Mouse (Mus musculus): Measurements from ENCODE around the gene 2610028H24Rik.

The 2610028H24Rik gene

GRCm38 (mm10) chr10:76489205-76489604 is 40.3 kb downstream of the 2610028H24Rik start:
- no peak for DNase-seq (ENCODE audit: low spot score in 2 of 2)

DNA sequence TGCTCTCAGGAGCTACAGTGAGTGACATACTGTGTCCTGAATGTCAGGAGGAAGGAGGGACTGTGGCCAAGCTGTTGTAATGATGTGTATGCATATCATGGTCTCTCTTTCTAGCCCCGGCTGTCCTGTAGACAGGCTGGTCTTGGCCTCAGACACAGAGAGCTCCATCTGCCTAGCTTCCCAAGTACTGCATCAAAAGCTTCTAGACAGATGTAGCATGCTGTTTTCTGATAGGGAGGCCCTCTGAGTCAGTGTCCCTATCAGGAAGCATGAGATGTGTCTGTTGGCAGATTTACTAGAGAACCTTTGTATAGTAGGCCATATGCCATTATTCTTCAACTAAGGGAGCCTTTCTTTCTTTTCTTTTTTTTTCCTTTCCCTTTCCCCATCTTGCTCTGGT is 44.6 kb downstream of the 2610028H24Rik start:
- no peak for DNase-seq (ENCODE audit: low spot score in 2 of 2)

DNA sequence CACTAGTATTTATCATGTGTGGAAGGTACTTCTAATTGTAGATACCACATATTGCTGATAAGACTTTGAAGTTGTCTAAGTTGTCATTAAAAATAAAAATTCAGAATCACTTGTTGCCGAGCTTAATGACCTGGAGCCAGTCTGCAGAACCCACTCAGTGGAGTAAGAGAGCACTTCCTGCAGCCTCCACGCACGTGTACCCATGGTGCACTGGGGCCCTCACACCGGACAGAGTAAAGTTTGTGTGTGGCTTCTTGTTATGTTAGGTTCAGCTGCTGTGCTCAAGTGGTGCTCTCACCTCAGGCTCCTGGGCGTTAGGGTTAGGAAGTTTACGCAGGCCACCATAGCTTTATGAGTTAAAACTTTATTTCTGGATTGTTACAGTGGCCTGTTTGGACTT is 46.6 kb downstream of the 2610028H24Rik start:
- DNase-seq (ENCODE audit: low spot score in 2 of 2) = no peak

DNA sequence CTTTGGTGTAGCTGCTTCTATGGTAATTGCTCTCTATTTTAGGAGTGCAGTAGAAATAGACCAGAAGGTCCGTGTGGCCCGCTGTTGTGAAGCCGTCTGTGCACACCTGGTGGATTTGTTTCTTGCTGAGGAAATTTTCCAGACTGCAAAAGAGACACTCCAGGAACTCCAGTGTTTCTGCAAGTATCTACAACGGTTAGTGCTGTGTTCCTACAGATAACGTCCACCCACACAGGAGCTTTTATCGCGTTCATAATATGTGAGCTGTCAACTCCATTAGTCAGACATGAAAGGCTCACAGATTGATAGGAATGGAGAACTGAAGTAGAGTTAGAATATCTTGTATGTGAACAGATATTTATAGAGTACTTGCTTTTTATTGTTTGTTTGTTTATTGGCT is 47.5 kb downstream of the 2610028H24Rik start:
- DNase-seq (ENCODE audit: low spot score in 2 of 2) = peak; percentile 14 to 19

DNA sequence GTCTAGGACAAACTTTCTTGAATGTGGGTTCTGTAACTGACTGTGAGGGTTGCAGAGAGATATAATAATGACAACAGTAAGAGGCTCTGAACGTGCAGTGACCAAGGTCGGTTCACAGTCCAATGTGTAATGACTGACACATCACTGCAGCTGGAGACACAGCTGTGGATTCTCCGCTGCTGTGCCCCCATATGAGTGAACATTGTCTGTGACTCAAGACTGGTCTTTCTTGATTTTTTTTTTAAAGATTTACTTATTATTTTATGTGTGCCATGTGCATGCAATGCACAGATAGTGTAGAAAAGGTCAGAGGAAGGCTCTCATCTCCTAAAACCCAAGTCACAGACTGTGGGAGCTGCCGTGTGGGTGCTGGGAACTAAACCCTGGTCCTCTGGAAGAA is 48.6 kb downstream of the 2610028H24Rik start:
- no peak for DNase-seq (ENCODE audit: low spot score in 2 of 2)

DNA sequence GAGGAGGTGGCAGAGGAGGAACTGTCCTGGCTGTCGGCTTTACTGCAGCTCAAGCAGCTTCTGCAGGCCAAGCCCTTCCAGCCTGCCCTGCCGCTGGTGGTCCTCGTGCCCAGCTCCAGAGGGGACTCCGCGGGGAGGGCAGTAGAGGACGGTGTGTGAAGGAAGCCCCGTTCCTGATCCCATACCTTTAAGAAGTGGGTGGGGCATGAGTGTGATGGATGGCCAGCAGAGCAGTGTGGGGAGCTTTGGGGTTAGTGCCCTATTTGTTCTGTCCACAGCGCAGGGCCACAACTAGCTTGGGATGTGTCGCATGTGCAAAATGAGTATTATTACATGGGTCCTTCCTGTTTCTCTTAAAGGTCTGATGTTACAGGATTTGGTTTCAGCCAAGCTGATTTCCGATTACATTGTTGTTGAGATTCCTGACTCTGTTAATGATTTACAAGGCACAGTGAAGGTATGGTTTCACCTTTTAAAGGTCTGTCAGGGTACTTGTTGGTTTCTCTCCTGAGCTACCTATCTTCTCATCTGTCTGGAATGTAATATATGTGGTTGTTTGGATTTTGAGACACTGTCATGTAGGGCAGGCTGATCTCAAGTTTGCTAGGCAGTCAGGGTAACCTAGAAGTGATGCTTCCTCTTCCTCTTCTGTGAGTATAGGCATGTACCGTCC is 55.5 kb downstream of the 2610028H24Rik start:
- DNase-seq (ENCODE audit: low spot score in 2 of 2) = no peak

GRCm38 (mm10) chr10:76505865-76506264 is 57.0 kb downstream of the 2610028H24Rik start:
- DNase-seq (ENCODE audit: low spot score in 2 of 2) = no peak
